Mouse (Mus musculus) kidney, adult 18-20 months (tissue): Measurements from ENCODE around the gene Cysrt1.

Experiments used
- DNase-seq: peaks from one replicate; pipeline ENCODE4 v3.0.0; 2021

Gene Cysrt1

GRCm38 (mm10) chr2:25203631-25204214 is 38.5 kb downstream of the Cysrt1 start:
- DNase-seq: no peak

GRCm38 (mm10) chr2:25200631-25201030 is 41.6 kb downstream of the Cysrt1 start:
- DNase-seq: no peak

- no peak for DNase-seq
Observed at GRCm38 (mm10) chr2:25197946-25198345, 44.3 kb downstream of the Cysrt1 start.

- no peak for DNase-seq
Observed at GRCm38 (mm10) chr2:25197191-25197590, 45.1 kb downstream of the Cysrt1 start.

- peak; percentile 84 for DNase-seq
Observed at GRCm38 (mm10) chr2:25196172-25196954, 45.9 kb downstream of the Cysrt1 start, which contains the start of gene Tor4a. Gene Tor4a, minus strand, starts transcription at chr2:25196886.

- DNase-seq: peak; percentile 79
Observed at GRCm38 (mm10) chr2:25195211-25196156, 46.8 kb downstream of the Cysrt1 start.

- DNase-seq: no peak
Observed at GRCm38 (mm10) chr2:25194486-25195171, 47.6 kb downstream of the Cysrt1 start.

- DNase-seq: no peak
Observed at GRCm38 (mm10) chr2:25194006-25194405, 48.2 kb downstream of the Cysrt1 start.

- DNase-seq: peak; percentile 88
Observed at GRCm38 (mm10) chr2:25193330-25193770, 48.9 kb downstream of the Cysrt1 start.
